Mouse (Mus musculus): ENCODE measurements at regions not wholly inside any gene's neighbourhood (a gene's known extent, or its start where the extent isn't known, plus 50 kb on each side); places are given as distances from the start of the nearest gene placed in this dataset.
"Not testable (repeated sequence)": the region's sequence is repeated elsewhere in the genome, so short reads cannot be mapped to it uniquely, and the experiment has no call there.

DNA sequence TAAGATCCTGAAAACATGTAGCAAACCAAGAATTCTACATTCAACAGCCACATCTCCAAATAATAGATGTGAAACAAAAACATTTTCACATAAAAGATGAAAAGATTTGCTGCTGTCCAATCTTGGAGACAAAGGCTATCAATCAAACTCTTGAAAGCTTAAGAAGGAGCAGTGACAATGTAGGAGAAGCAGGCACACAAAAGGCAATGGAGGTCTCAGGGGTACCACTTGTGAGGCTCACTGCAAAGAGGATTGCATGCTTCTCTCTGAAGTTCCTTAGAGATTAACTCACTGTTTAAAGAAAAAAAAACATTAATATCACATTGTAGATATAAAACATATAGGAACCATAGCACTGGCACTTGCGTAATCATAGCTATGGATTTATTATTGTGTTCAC is 241.2 kb upstream of the Cntn5 start:
- H3K4me2 ChIP-seq (ENCODE audit: low read depth) = no peak overlapping the region
- H3K4me3 ChIP-seq = no peak overlapping the region
- H3K36me3 ChIP-seq (ENCODE audit: control insufficient read depth, insufficient read depth) = no peaks in the 10 kb centered on the region
- no peak for TF ChIP-seq TCF12 (IDR thresholded peaks at IDR 0.05; ENCODE audit: insufficient read depth, poor library complexity, severe bottlenecking)
- no peak for TF ChIP-seq CEBPB (IDR thresholded peaks at IDR 0.05; ENCODE audit: insufficient read depth, poor library complexity, severe bottlenecking)
- no peak for TF ChIP-seq USF1 (IDR thresholded peaks at IDR 0.05; ENCODE audit: low read depth)
- no peak for TF ChIP-seq E2F4 (IDR thresholded peaks at IDR 0.05; ENCODE audit: insufficient read depth)
- TF ChIP-seq POLR2A (IDR thresholded peaks at IDR 0.05; ENCODE audit: insufficient read length, low read depth) = no peak
- no peak for TF ChIP-seq SRF (IDR thresholded peaks at IDR 0.05; ENCODE audit: control insufficient read depth, insufficient read length, low read depth)
- no peak for TF ChIP-seq POLR2AphosphoS2 (IDR thresholded peaks at IDR 0.05; ENCODE audit: insufficient read length, low read depth)
- no peak for TF ChIP-seq TCF3 (IDR thresholded peaks at IDR 0.05; ENCODE audit: insufficient read length, low read depth)
- no peak for TF ChIP-seq REST (IDR thresholded peaks at IDR 0.05; ENCODE audit: insufficient read depth, insufficient read length)
- no peak for TF ChIP-seq MYOG (IDR thresholded peaks at IDR 0.05; ENCODE audit: control insufficient read depth in 1 of 3, insufficient read depth in 1 of 3, insufficient read length in 2 of 3, low read depth in 2 of 3)
- TF ChIP-seq MAX (IDR thresholded peaks at IDR 0.05; ENCODE audit: low read depth) = no peak
- no peak for TF ChIP-seq MYOD1 (IDR thresholded peaks at IDR 0.05; ENCODE audit: control insufficient read depth in 1 of 3, insufficient read length in 2 of 3, low read depth in 2 of 3)
- H3K79me2 ChIP-seq (ENCODE audit: control insufficient read depth, insufficient read depth) = no peaks in the 10 kb centered on the region
- no peaks in the 10 kb centered on the region for H3K27me3 ChIP-seq (ENCODE audit: control insufficient read depth, insufficient read depth, insufficient read length)
- H3ac ChIP-seq (ENCODE audit: control insufficient read depth, insufficient read length) = no peak overlapping the region

DNA sequence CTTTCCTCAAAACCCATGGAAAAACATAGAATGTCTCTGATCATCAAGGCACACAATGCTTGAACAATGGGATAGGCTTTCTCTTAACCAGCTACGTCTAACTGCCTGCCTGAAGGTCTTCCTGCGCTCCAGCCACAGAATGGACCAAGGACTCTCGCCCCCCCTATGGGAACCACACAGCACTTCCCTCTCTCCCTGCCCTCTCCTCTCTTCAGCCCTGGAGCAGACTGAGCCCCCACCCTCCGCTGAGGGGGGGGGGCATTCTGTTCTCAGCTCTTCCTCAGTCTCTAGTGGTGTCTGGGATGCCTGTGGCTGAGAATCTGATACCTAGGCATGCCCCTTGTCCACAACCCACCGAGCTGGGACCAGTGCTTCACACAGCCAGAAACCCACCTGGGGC is 222.3 kb upstream of the Cntn5 start:
- no peaks in the 10 kb centered on the region for H3K36me3 ChIP-seq (ENCODE audit: control insufficient read depth, insufficient read depth)
- TF ChIP-seq TCF12 (IDR thresholded peaks at IDR 0.05; ENCODE audit: insufficient read depth, poor library complexity, severe bottlenecking) (no peak), MYOD1 (IDR thresholded peaks at IDR 0.05; ENCODE audit: control insufficient read depth in 1 of 3, insufficient read length in 2 of 3, low read depth in 2 of 3) (no peak), E2F4 (IDR thresholded peaks at IDR 0.05; ENCODE audit: insufficient read depth) (no peak), REST (IDR thresholded peaks at IDR 0.05; ENCODE audit: insufficient read depth, insufficient read length) (no peak), MAX (IDR thresholded peaks at IDR 0.05; ENCODE audit: low read depth) (no peak), CEBPB (IDR thresholded peaks at IDR 0.05; ENCODE audit: insufficient read depth, poor library complexity, severe bottlenecking) (no peak), POLR2AphosphoS2 (IDR thresholded peaks at IDR 0.05; ENCODE audit: insufficient read length, low read depth) (no peak)
- H3K4me2 ChIP-seq (ENCODE audit: low read depth) = no peak overlapping the region
- H3K4me3 ChIP-seq = no peak overlapping the region
- H3K79me2 ChIP-seq (ENCODE audit: control insufficient read depth, insufficient read depth) = no peaks in the 10 kb centered on the region
- no peaks in the 10 kb centered on the region for H3K27me3 ChIP-seq (ENCODE audit: control insufficient read depth, insufficient read depth, insufficient read length)
- H3ac ChIP-seq (ENCODE audit: control insufficient read depth, insufficient read length) = no peak overlapping the region

DNA sequence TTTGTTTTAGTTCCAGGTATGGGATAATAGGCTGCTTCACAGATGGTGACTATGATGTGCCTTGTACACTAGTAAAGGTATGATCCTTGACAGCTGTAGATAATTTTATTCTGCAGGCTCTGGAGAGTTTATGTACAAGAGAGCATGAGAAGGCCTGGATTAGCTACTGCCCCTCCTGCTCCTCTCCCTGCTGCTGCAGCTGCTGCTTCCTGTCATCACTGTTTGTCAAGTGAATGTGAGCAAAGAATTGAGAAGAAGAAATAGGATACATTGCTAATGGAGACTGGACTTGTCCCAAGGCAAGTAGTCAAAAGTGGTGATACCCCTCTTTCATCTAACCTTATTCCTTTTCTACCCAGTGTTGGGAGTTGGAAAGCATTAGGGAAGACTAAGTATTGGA is 214.6 kb upstream of the Cntn5 start:
- Histone ChIP-seq H3K36me3 (ENCODE audit: control insufficient read depth, insufficient read depth) (no peaks in the 10 kb centered on the region), H3K4me3 (no peak overlapping the region)
- TF ChIP-seq SRF (IDR thresholded peaks at IDR 0.05; ENCODE audit: control insufficient read depth, insufficient read length, low read depth) (no peak), MAX (IDR thresholded peaks at IDR 0.05; ENCODE audit: low read depth) (no peak), MYOG (IDR thresholded peaks at IDR 0.05; ENCODE audit: control insufficient read depth in 1 of 3, insufficient read depth in 1 of 3, insufficient read length in 2 of 3, low read depth in 2 of 3) (peak in 2 of 3 experiments; percentile 21 to 35), USF1 (IDR thresholded peaks at IDR 0.05; ENCODE audit: low read depth) (no peak), MYOD1 (IDR thresholded peaks at IDR 0.05; ENCODE audit: control insufficient read depth in 1 of 3, insufficient read length in 2 of 3, low read depth in 2 of 3) (peak; percentile 88 to 97 (median 97)), E2F4 (IDR thresholded peaks at IDR 0.05; ENCODE audit: insufficient read depth) (no peak), TCF12 (IDR thresholded peaks at IDR 0.05; ENCODE audit: insufficient read depth, poor library complexity, severe bottlenecking) (peak; percentile 53), CEBPB (IDR thresholded peaks at IDR 0.05; ENCODE audit: insufficient read depth, poor library complexity, severe bottlenecking) (no peak)

DNA sequence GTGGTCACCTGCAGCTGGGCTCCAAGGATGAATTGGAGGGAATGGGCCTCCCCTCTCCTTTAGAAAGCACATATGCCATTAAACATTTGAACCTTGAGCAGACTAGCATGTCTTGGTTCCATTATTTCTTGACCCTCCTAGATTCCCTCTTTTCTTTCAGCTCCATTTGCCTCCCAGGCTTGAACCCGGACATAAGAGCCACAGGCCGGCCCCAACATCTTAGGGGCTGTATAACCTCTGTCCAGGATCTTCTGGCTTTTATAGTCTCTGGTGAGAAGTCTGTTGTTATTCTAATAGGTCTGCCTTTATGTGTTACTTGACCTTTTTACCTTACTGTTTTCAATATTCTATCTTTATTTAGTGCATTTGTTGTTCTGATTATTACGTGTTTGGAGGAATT is 203.3 kb upstream of the Cntn5 start:
- not testable (repeated sequence) for H3K36me3 ChIP-seq (ENCODE audit: control insufficient read depth, insufficient read depth); H3K4me3 ChIP-seq; H3ac ChIP-seq (ENCODE audit: control insufficient read depth, insufficient read length); H3K4me2 ChIP-seq (ENCODE audit: low read depth); H3K79me2 ChIP-seq (ENCODE audit: control insufficient read depth, insufficient read depth); H3K27me3 ChIP-seq (ENCODE audit: control insufficient read depth, insufficient read depth, insufficient read length)

More for the DNA sequence above, 214.6 kb upstream of the Cntn5 start:
- no peaks in the 10 kb centered on the region for H3K27me3 ChIP-seq (ENCODE audit: control insufficient read depth, insufficient read depth, insufficient read length)
- no peaks in the 10 kb centered on the region for H3K79me2 ChIP-seq (ENCODE audit: control insufficient read depth, insufficient read depth)
- no peak overlapping the region for H3ac ChIP-seq (ENCODE audit: control insufficient read depth, insufficient read length)
- no peak overlapping the region for H3K4me2 ChIP-seq (ENCODE audit: low read depth)

DNA sequence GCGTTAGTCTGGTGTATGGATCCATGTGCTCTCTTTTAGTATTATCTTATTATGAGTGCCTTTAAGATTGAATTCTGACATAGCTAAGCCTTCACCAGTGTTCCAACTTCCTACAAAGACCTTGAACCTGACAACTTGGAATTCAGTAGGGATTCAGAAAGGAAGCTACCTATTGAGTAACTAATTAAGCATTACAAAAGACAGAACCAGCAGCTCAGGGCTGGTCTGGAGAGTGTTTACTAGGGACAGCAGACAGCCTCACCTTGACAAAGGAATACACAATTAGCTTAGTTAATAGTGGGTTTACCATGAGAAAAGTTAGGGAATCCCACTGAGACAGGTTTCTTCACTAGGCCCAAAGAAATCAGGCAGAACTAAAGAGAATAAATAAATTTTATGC is 202.6 kb upstream of the Cntn5 start:
- not testable (repeated sequence) for H3K36me3 ChIP-seq (ENCODE audit: control insufficient read depth, insufficient read depth); H3ac ChIP-seq (ENCODE audit: control insufficient read depth, insufficient read length); H3K4me2 ChIP-seq (ENCODE audit: low read depth); H3K27me3 ChIP-seq (ENCODE audit: control insufficient read depth, insufficient read depth, insufficient read length); H3K4me3 ChIP-seq; H3K79me2 ChIP-seq (ENCODE audit: control insufficient read depth, insufficient read depth)

DNA sequence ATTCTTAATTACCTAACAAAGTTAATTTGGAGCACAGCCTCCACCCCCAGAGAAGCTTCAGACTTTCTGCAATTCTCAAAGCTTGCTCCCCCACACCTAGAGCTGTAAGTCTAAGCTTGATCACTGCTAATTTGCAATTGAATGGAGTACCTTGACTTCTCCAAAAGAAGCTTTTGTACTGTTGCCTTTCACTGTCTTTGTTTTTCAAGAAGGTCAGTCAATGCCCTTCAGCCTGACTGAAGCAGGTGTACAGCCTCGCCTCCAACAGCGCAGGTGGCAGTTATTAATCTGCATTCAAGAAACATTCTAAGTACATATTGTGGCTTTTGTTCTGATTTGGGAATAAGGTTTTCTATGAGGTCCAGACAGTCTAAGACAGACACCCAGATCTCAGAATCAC is 201.7 kb upstream of the Cntn5 start:
- Histone ChIP-seq H3K4me3 (no peak overlapping the region), H3K4me2 (ENCODE audit: low read depth) (no peak overlapping the region), H3ac (ENCODE audit: control insufficient read depth, insufficient read length) (no peak overlapping the region), H3K27me3 (ENCODE audit: control insufficient read depth, insufficient read depth, insufficient read length) (no peaks in the 10 kb centered on the region), H3K36me3 (ENCODE audit: control insufficient read depth, insufficient read depth) (no peaks in the 10 kb centered on the region), H3K79me2 (ENCODE audit: control insufficient read depth, insufficient read depth) (no peaks in the 10 kb centered on the region)
- TF ChIP-seq MYOG (IDR thresholded peaks at IDR 0.05; ENCODE audit: control insufficient read depth in 1 of 3, insufficient read depth in 1 of 3, insufficient read length in 2 of 3, low read depth in 2 of 3) = no peak
- TF ChIP-seq USF1 (IDR thresholded peaks at IDR 0.05; ENCODE audit: low read depth) = no peak
- no peak for TF ChIP-seq POLR2AphosphoS2 (IDR thresholded peaks at IDR 0.05; ENCODE audit: insufficient read length, low read depth)
- TF ChIP-seq POLR2A (IDR thresholded peaks at IDR 0.05; ENCODE audit: insufficient read length, low read depth) = no peak
- TF ChIP-seq SRF (IDR thresholded peaks at IDR 0.05; ENCODE audit: control insufficient read depth, insufficient read length, low read depth) = no peak
- TF ChIP-seq MYOD1 (IDR thresholded peaks at IDR 0.05; ENCODE audit: control insufficient read depth in 1 of 3, insufficient read length in 2 of 3, low read depth in 2 of 3) = no peak
- TF ChIP-seq MAX (IDR thresholded peaks at IDR 0.05; ENCODE audit: low read depth) = no peak
- TF ChIP-seq TCF12 (IDR thresholded peaks at IDR 0.05; ENCODE audit: insufficient read depth, poor library complexity, severe bottlenecking) = no peak
